Mouse (Mus musculus) MEL (cell line): Measurements from ENCODE around the gene Colq.

ENCODE experiments used
- CTCF ChIP-seq, 3 experiments: IDR thresholded peaks in 2 of 3; conservative IDR thresholded peaks in 1 of 3; 2 replicates each; pipeline ENCODE4 v1.5.1; 2011 to 2012; ENCODE audit warnings: low read length in 3 of 3, low read depth in 2 of 3, mild to moderate bottlenecking in 2 of 3, improper control_type of control experiment in 1 of 3, inconsistent platforms in 1 of 3, mixed read lengths in 1 of 3, moderate library complexity in 1 of 3; ENCODE audit not compliant: control insufficient read depth in 1 of 3, insufficient read depth in 1 of 3, poor library complexity in 1 of 3, severe bottlenecking in 1 of 3
- ELF1 ChIP-seq: IDR thresholded peaks from 2 replicates; pipeline ENCODE4 v1.6.1; 2014; ENCODE audit warnings: low read depth, mild to moderate bottlenecking, inconsistent platforms, low read length, improper control_type of control experiment, moderate library complexity
- ETS1 ChIP-seq: IDR thresholded peaks from 2 replicates; pipeline ENCODE4 v1.6.1; 2012; ENCODE audit warnings: low read depth, mild to moderate bottlenecking, inconsistent platforms, low read length, improper control_type of control experiment, moderate library complexity
- HCFC1 ChIP-seq: IDR thresholded peaks from 2 replicates; pipeline ENCODE4 v1.6.1; 2012; ENCODE audit warnings: low read depth, mild to moderate bottlenecking, inconsistent platforms, low read length, improper control_type of control experiment, moderate library complexity
- KAT2A ChIP-seq: conservative IDR thresholded peaks from 2 replicates; pipeline ENCODE4 v1.6.1; 2012; ENCODE audit warnings: low read depth, low read length, improper control_type of control experiment, inconsistent platforms
- MAFK ChIP-seq: IDR thresholded peaks from 2 replicates; pipeline ENCODE4 v1.6.1; 2011; ENCODE audit warnings: low read depth, mild to moderate bottlenecking, low read length, improper control_type of control experiment, borderline replicate concordance
- POLR2A ChIP-seq, 2 experiments: IDR thresholded peaks; 2 replicates each; pipeline ENCODE4 v1.6.1; 2011 to 2012; ENCODE audit warnings: low read length in 2 of 2, mild to moderate bottlenecking in 2 of 2, control low read depth in 1 of 2, improper control_type of control experiment in 1 of 2, low read depth in 1 of 2, moderate library complexity in 1 of 2; ENCODE audit not compliant: control insufficient read depth in 1 of 2, insufficient read depth in 1 of 2, poor library complexity in 1 of 2
- POLR2AphosphoS2 ChIP-seq: IDR thresholded peaks from 2 replicates; pipeline ENCODE4 v1.6.1; 2011; ENCODE audit warnings: low read length, improper control_type of control experiment
- RAD21 ChIP-seq: IDR thresholded peaks from 2 replicates; pipeline ENCODE4 v1.6.1; 2011; ENCODE audit warnings: mild to moderate bottlenecking, low read depth, low read length, improper control_type of control experiment
- TAL1 ChIP-seq: IDR thresholded peaks from 2 replicates; pipeline ENCODE4 v1.6.1; 2012; ENCODE audit warnings: mild to moderate bottlenecking, inconsistent platforms, low read length, moderate library complexity, mixed read lengths
- UBTF ChIP-seq: IDR thresholded peaks from 2 replicates; pipeline ENCODE4 v1.6.1; 2012; ENCODE audit warnings: low read depth, mild to moderate bottlenecking, inconsistent platforms, low read length, improper control_type of control experiment, moderate library complexity, borderline replicate concordance; ENCODE audit not compliant: insufficient read depth
- ZC3H11A ChIP-seq: IDR thresholded peaks from 2 replicates; pipeline ENCODE4 v1.6.1; 2012; ENCODE audit warnings: low read depth, mild to moderate bottlenecking, inconsistent platforms, low read length, improper control_type of control experiment

DNA sequence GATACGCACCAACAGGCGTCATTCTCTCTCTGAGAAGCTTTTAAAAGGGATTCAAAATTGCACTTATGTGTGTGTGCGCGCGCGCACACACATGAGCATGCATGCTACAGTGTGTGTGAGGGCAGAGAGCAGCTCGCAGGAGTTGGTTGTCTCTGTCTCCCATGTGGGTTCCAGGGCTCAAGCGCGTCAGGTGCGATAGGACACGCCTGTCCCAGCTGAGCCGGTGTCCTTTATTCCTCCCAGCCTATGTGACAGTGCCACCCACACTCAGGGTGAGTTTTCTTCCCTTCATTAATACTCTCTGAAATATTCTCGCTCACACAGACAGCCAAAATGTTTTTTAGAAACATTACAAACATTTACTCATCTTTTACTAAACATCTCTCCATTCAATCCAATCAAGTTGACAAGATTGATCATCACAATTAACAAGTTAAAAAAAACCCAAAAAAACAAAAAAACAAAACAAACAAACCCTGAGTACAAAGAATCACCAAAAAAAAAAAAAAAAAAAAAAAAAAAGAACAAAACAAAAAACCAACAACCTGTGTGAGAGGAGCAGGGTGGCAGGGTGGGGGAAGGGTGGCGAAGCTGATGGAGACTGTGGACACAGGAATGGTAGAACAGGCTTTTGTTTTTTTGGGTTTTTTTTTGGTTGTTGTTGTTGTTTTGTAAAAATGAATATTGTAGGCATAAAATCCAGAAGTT, 10.9 kb upstream of the Colq start:
- no peak for TF ChIP-seq CTCF (IDR thresholded peaks at IDR 0.05 in 2 of 3, conservative IDR thresholded peaks at IDR 0.05 in 1 of 3; ENCODE audit: control insufficient read depth in 1 of 3, insufficient read depth in 1 of 3, low read depth in 2 of 3, low read length in 3 of 3, poor library complexity in 1 of 3, severe bottlenecking in 1 of 3)
- TF ChIP-seq ELF1 = no peak
- TF ChIP-seq POLR2A (IDR thresholded peaks at IDR 0.05; ENCODE audit: control insufficient read depth in 1 of 2, insufficient read depth in 1 of 2, low read depth in 1 of 2, low read length in 2 of 2, poor library complexity in 1 of 2) = no peak
- no peak for TF ChIP-seq TAL1
- no peak for TF ChIP-seq POLR2AphosphoS2
- no peak for TF ChIP-seq HCFC1
- TF ChIP-seq ETS1 = no peak
- TF ChIP-seq UBTF = no peak
- no peak for TF ChIP-seq MAFK
- no peak for TF ChIP-seq ZC3H11A
- TF ChIP-seq KAT2A = no peak
- TF ChIP-seq RAD21 = no peak
